Mouse (Mus musculus) forelimb bud, embryonic 11.5 days (tissue): ENCODE results near the gene Adh1.

ENCODE experiments used
- DNase-seq: peaks from one replicate; pipeline ENCODE4 v3.0.0-alpha.2; 2012; ENCODE audit warnings: low read depth, low spot score

The Adh1 gene

DNA sequence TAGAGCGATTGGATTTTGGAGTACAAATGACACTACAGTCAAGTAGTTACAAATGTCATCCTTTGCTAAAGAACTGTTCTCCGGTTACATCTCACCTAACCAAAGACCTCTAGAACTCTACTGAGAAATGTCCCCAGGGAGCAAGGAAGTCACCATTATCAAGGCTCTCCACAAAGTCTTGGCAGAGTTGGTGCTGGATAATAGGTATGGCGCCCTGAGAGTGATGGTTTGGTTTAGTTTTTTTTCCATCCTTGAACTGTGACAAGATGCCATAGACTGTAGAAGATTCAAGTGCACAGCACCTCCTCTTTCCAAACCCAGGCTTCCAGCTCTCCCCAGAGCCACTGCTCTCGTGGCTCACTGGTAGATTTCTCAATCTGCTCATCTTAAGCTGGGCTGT is 26.9 kb downstream of the Adh1 start:
- no peak for DNase-seq

DNA sequence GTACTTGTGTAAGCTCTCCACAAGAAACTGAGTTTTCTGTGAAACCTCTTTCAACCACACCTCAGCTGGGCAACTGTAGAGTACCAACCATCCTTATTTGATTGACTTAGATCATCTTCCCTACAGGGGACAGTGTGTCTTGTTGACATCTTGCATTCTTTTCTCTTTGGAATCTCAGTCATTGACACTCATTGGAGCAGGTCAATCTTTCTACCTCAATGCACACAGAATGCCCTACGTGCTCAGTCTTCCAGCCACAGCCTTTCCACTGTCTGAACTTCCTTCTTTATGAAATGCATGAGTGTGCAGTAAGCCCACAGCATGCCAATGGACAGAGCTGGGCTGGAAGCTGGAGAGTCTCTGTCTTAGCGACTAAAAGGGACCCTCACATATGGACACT is 29.9 kb downstream of the Adh1 start:
- no peak for DNase-seq

DNA sequence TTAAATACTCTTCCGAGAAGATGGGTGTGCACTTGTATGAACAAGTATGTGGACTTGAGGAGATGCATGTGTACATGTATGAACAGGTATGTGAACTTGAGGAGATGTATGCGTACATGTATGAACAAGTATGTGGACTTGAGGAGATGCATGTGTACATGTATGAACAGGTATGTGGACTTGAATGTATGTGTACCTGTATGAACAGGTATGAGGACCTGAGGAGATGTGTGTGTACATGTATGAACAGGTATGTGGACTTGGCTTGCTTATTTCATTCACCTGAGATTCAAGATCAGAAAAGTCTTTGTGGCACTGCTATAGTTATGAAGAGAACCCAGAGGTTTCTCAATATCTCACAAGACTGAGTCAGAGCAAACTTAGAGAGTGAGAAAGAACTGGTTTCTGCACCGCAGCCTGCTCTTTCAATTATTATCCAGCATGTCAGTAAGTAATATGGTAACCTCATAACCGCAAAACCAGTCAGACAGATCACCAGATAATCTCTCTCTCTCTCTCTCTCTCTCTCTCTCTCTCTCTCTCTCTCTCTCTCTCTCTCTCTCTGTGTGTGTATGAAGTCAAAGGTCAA is 30.8 kb downstream of the Adh1 start:
- DNase-seq = no peak

DNA sequence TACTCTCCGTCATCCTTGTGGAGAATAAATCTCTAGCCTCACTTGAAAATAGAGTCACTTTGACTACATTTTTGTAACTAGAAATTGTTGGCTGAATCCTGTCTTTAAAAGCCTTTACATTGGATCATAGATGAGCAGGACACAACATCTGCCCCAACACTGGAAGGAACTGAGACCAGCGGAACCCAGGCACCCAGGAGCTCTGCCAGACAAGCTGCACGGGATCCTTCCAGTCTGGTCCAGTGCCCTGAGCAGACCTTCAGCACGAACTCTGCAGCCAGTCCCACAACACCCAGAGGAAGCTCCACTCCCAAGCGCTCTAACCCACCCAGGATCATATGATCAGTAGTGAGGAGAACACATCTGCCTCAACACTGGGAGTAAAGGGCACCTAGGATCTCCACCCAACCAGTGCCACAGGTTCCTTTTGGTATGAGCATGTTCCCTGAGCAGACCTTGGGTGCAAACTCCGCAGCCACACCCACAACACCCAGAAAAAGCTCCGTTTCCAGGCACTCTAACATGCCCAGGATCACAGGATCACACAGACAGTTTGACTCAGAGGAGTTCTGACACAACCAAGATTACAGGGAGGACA is 32.6 kb downstream of the Adh1 start:
- DNase-seq = no peak

DNA sequence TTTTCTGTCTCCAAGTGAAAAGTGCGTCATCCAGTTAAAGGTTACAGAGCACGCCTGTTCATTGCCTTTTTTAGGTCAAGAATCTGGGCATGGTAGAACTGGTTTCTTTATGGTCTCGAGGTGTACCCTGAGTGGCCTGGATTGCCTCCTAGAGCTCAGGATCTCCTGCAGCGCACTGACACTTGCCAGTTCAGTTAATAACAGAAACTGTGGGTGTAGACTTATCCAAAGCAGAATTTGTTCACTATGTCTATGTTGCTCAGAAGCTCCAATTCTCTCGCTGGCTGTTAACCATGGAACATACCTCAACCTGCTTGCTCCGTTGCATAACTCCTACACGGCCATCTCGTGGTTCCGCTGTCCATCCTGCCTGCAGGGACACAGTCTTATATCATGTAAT is 39.3 kb downstream of the Adh1 start:
- DNase-seq = no peak

DNA sequence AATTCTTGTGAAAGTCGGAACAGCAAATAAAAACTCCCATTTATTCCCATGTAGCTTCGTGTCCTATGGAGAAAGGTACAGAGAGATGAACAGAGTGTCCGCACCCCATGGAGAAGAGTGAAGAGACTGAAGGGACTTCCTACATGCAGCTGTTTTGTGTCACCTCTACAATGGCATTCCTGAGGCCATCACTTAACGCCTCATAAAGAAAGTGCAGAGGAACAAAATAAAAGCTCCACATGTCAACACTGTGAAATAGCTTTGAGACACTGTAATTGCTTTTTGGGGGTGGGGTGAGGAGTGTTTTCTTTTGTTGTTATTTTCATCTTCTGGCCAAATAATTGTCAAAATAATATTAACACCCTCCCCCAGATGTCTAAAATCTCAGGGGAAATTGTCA is 41.9 kb downstream of the Adh1 start:
- peak; percentile 60 for DNase-seq

DNA sequence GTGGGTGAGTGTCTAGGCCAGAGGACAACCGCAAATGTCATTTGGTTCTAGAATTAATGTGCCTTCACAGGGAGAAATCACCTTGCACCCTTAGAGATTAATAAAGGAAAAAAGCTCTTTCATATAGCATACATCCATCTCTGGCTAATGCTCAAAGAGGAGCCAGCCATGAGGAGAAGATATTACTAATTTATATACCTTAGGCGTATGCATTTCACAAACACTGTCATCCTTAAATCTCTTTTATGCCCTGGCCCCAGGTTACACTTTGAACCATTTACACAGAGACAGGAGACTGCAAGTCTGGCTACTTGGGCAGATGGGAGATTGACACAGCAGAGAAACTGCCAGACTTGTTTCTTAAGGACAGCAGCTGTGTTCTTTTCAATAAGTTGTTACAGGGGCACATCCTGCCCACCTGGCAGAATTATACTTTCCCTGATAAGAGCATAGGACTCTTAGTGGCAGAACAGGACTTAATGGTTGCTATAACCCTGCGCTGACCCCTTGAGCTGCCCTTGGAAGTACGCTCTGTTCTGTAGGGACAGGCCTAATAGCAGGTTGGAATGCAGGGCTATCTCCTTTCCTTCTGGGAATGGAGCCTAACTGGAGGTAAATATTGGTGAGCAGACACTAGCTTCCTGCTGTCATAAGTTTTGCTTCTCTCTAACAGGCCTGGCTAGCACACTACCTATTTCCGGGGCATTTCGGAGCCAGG is 43.1 kb downstream of the Adh1 start:
- no peak for DNase-seq

DNA sequence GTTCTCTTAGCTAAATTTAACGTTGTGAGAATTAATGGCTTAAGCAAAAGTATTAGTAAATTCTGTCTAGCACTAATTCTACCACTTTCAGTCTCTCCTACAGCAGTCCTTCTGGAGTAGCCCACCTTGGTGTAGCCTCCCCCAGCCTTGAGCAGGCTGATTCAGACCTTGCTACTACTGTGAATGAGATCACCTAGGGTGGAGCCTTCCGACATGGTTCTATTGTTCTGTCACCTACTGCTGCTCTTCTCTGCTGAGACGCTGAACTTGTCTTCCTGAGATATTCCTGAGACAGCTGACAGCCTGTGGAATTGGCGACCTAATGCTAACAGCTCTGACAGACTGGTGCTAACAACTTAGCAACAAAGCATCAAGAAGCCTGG is 43.7 kb downstream of the Adh1 start:
- no peak for DNase-seq

DNA sequence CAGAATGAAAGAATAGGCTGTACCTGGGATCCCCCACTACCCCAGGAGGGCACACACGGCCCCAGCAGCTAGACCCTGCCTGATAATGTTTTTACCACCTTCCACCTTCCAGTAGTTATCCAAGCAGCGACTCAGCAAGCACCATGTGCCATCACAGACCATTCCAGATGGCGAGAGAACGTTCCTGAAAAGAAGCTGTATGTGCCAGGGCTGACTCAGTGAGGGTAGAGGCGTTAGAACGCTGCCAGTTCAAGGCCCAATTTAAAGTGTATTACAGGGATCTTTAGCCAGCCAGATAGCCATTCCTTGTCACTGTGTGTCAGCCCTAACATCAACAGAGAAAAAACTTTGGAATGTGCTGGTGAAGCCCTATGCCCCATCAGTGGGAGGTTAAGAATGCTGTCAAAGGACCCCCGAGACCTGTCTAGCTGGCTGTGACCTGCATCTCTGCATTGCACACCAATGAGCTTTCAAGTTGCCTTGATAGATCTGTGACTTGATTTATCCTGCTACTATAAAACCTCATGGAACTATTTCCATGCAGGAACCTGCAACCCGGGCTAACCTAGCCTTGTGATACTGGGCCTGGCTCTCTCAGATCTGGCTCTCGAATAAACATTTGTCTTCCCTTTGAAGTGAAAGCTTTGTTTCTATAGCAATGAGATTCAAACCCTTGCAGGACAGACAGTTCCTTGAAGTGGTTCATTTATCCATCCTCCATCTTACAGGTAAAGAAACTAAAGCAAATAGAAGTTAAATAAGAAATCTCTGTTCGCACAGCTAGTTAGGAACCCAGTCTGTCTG is 44.9 kb downstream of the Adh1 start:
- no peak for DNase-seq

DNA sequence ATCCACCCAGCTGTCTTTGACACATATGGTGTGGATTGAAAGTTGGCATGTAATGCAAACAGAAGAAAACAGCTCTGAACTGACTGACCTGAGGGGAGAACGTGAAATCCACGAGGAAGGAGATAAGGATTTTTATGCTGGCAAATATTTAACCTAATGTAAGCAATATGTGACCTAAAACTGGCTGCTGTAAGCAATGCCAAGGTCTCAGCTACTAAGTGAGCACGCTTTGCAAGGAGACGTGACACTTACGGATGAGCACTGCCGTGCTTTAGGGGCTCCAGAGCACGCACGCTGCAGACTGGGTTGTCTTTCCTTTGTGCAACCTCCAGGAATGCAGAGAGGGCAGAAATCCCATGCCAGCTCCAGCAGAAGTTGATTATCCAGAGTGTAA is 45.5 kb downstream of the Adh1 start:
- no peak for DNase-seq

DNA sequence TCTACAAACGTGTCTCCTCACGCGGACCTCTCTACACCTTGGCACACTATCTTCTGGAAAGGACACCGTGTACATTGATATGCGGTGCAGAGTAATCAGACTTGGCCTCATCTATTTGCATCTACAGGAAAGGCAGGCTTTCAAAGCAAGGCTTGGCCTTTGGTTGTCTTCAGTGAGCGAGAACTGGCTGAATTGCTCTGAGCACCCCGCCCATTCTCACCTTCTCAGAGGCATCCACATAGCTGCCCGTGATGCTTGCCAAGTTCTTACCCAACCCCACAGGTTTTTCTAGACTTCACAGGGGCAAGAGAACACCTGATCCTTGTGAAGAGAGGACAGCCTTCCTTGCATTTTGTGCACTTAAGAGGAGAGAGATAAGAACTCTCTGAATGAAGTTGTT is 49.1 kb downstream of the Adh1 start:
- no peak for DNase-seq

DNA sequence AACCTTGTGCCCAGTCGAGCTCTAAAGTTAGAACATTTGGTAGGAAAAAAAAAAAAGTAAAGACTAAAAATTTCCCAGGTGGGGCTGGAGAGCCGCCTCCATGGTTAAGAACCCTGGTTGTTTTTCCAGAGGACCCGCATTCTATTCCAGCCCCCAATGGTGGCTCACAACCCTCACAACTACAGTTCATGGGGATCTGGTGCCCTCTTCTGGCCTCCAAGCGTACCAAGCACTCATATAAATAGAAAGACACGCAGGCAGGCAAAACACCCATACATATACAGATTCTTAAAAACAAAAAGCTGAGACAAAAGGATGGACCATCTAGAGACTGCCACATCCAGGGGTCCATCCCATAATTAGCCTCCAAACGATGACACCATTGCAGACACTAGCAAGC is 50.2 kb downstream of the Adh1 start:
- no peak for DNase-seq

DNA sequence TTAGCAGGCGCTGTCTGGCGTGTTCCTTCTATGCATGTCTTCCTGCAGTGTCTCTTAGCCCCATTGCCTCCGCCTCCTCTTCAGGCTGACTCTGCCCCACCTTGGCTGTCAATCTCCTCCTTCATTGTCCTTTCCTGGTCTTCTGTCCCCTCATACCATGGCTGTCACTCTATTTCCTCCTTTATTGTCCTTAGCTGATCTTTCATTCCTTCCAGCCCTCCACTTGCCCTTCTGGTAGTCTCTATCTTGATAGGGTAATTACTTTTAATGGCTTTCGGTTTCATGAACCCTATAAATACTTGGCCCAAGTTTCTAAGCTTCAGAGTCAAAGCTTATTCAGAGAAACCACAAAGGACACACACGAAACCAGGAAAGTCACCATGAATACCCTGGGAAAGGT is 52.2 kb downstream of the Adh1 start, which contains the start of gene Adh6a:
Gene Adh6a (plus strand): TSS at position 322 of the 400 bp plus-strand sequence.
- no peak for DNase-seq

DNA sequence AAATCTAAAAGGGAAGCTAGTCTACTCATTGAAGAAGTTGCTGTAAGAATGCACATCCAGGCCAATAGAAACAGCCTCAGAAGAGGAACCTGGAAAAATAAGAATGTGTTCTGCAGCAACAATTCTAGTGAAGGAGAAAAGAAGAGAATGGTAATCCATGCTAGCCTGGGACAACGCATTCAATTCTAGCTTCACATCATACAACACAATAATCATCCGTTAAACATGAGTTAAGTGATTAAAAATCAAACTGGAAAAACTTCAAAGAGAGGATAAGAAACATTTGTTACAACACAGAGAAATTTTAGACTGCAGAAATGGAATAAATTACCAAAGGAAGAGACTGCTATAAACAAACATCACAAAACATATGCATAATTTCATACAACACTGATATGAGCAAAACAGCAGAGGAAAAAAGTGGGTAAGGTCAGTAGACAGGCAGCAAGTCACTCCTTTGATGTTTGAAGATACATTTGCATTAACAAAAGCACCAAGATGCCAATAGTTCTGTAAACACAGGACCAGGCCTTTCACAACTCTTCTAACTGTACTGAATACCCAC is 56.2 kb downstream of the Adh1 start:
- no peak for DNase-seq

DNA sequence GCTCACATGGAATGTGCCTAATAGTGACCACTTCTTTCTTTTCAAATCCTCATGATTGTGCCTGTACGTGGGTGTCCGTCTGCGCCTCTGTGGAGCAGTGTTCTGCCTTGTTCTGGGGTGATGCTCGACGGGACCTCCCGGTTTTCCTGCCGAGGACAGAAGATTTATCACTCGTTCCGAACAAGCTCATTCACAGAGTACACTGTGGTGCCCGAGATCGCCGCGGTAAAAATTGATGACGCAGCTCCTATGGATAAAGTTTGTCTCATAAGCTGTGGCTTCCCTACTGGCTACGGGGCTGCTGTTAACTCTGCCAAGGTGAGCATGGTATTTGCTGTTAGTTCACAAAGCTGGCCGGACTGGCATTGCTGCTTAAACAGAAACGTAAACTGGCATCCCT is 64.2 kb downstream of the Adh1 start:
- no peak for DNase-seq

DNA sequence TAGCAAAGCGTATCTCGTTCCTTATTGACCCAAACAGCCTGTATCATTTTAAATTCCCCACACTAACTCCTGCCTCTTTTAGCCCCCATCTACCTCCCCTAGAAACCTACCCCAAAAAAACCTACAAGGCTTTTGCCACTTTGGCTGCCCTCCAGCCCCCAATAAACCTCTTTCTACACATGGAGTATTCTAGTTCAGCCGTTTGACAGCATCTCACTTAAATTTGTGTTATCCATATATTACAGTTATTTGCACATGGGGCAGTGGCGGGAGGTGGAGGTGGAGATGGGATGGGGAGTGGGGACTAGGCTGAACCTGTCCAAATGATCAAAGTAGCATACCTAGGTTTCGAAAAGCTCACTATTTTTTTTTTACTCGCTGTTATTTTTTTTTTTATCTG is 64.7 kb downstream of the Adh1 start:
- no peak for DNase-seq

DNA sequence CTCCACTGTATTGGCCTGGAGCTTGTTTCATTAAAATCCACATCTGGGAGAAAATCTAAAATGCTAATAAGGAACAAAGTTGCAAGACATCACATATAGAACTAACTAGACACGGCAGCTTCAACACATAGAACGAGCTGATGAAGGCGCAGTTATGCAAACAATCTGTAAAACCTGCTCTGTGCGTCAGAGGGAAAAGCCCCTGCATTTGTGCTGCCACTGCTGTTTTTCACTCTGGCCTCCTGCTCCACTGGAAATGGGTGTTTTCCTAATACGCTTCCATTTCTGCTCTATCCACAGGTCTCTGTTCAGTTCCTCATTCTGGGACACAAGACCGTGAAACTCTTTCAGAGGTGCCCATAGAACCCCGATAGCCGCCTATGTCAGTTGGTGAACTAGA is 73.1 kb downstream of the Adh1 start:
- DNase-seq = no peak

DNA sequence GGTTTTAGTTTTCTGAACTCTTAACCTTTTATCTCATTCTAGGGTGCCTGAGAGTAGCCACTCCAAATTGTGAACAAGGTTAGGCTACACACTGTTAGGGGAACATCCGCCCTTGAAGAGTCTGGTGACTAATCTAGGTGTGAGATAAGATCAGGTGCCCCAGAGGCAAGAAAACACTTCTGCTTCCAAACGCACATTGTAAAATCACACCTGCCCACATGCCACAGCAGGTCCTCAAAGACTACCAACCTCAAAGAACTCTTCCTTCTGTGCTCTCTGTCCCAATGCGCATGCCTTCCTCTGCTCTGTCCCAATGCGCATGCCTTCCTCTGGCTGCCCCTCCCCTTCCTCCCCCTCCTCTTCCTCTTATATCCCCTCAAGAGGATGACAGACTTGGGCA is 73.5 kb downstream of the Adh1 start:
- no peak for DNase-seq

DNA sequence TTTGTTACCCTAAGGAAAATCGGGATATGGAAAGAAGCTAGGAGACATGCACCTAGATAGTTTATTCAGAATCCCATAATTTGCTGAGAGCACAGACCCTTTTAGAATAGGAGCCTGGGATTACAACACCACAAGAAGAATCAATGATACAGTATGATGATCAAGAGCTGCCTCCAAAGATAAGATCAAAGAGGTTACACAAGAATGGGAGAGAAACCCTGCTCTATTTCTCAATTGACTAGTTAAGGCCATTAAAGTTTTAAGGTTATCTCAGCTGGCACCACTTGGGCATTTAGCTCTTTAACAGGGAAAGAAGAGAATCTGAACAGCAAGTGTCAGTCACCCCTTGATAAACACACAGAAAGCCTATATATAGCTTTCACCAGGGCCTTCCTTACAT is 74.8 kb downstream of the Adh1 start:
- DNase-seq = no peak

DNA sequence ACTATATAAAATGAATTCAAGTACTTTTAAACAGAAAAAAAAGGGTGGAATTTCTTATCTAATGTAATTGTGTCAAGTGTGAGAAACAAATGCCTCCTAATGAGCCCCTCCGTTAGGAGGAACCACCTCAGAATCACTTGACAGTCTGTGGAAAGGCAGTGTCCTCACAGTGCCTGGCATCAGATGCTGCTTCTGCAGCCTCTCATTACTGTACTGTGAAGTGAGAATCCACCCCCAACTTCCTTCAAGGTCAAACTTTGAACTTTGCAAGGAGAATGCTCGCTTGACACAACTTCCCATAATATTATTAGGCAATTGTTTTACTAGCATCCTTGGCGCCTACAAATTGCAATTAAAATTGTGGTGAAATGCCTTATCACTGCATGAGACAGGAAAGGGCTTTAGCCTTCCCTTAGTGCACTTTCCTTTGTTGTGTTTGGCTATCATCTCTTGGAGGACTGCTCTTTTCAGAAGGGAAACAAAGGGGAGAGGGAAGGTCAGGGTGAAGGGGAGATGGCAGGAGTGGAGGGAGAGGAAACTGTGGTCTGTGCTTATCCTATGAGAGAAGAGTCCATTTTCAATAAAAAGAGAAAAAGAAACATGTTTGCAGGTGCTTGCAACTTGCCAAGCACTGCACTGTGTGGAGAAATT is 75.4 kb downstream of the Adh1 start:
- DNase-seq = no peak
